Mouse (Mus musculus): Measurements from ENCODE around the gene Tmem209. TPM values are rescaled to one million over a fixed set of nuclear protein-coding genes. Genes with fewer than 3 reads are reported as not detected.

The Tmem209 gene
- total and polyA plus RNA-seq, 3 experiments: 26.1 to 93.4 (median 35.9) TPM

GRCm38 (mm10) chr6:30535340-30535739 is 25.8 kb upstream of the Tmem209 start:
- H3K27me3 ChIP-seq (ENCODE audit: control insufficient read depth in 1 of 2, insufficient read depth in 2 of 2, low read length in 2 of 2): peaks cover 2 to 7% of the 10 kb centered on the region in 2 experiments; a peak in 3 of 4 replicates
- H3K79me2 ChIP-seq (ENCODE audit: control insufficient read depth, insufficient read depth, low read length, poor library complexity): no peaks in the 10 kb centered on the region
- H3K36me3 ChIP-seq (ENCODE audit: control insufficient read depth in 1 of 2, insufficient read depth in 2 of 2, low read length in 2 of 2): no peaks in the 10 kb centered on the region
- no peaks in the 10 kb centered on the region for H3K9me3 ChIP-seq (replicated peaks; ENCODE audit: insufficient read depth, low read length)
- no peak overlapping the region for H3K4me3 ChIP-seq (ENCODE audit: control insufficient read depth in 1 of 2, insufficient read depth in 1 of 2, low read depth in 2 of 2, low read length in 2 of 2)
- H3K4me1 ChIP-seq (ENCODE audit: control insufficient read depth in 1 of 2, insufficient read depth in 2 of 2, low read length in 2 of 2): no peaks in the 10 kb centered on the region
- DNase-seq (ENCODE audit: low read depth, low spot score): peak; percentile 42
- TF ChIP-seq ZNF384 (IDR thresholded peaks at IDR 0.05; ENCODE audit: low read depth, low read length): peak; percentile 72
- TF ChIP-seq MAFK (IDR thresholded peaks at IDR 0.05; ENCODE audit: borderline replicate concordance, low read depth, low read length): no peak
- TF ChIP-seq SMC3 (IDR thresholded peaks at IDR 0.05; ENCODE audit: low read depth, low read length): peak; percentile 82
- TF ChIP-seq ZC3H11A (IDR thresholded peaks at IDR 0.05; ENCODE audit: low read depth, low read length): peak; percentile 90
- TF ChIP-seq ZMIZ1 (IDR thresholded peaks at IDR 0.05; ENCODE audit: low read depth, low read length): no peak
- TF ChIP-seq RAD21 (IDR thresholded peaks at IDR 0.05; ENCODE audit: low read depth, low read length): peak; percentile 77
- TF ChIP-seq CTCF (IDR thresholded peaks at IDR 0.05 in 2 of 3, conservative IDR thresholded peaks at IDR 0.05 in 1 of 3; ENCODE audit: control insufficient read depth in 1 of 3, insufficient read depth in 1 of 3, low read depth in 2 of 3, low read length in 3 of 3, poor library complexity in 1 of 3, severe bottlenecking in 1 of 3): peak; percentile 66 to 83 (median 69)
- H3K27ac ChIP-seq (ENCODE audit: control insufficient read depth, low read depth, low read length): no peak overlapping the region
- no peak overlapping the region for H3K9ac ChIP-seq (ENCODE audit: control insufficient read depth, low read depth, low read length, poor library complexity, severe bottlenecking)

- H3K79me2 ChIP-seq (ENCODE audit: control insufficient read depth, insufficient read depth, low read length, poor library complexity): no peaks in the 10 kb centered on the region
Observed at GRCm38 (mm10) chr6:30528800-30529199, 19.2 kb upstream of the Tmem209 start.

GRCm38 (mm10) chr6:30526586-30527515 is 17.3 kb upstream of the Tmem209 start:
- no peak overlapping the region for H3K4me3 ChIP-seq (ENCODE audit: control insufficient read depth in 1 of 2, insufficient read depth in 1 of 2, low read depth in 2 of 2, low read length in 2 of 2)
- no peak for DNase-seq (ENCODE audit: low read depth, low spot score)
- H3K9ac ChIP-seq (ENCODE audit: control insufficient read depth, low read depth, low read length, poor library complexity, severe bottlenecking): no peak overlapping the region
- no peaks in the 10 kb centered on the region for H3K4me1 ChIP-seq (ENCODE audit: control insufficient read depth in 1 of 2, insufficient read depth in 2 of 2, low read length in 2 of 2)
- TF ChIP-seq KAT2A (conservative IDR thresholded peaks at IDR 0.05; ENCODE audit: low read depth, low read length) (no peak), HCFC1 (IDR thresholded peaks at IDR 0.05; ENCODE audit: low read depth, low read length) (no peak), GATA1 (IDR thresholded peaks at IDR 0.05; ENCODE audit: low read depth, low read length) (no peak), ZNF384 (IDR thresholded peaks at IDR 0.05; ENCODE audit: low read depth, low read length) (no peak), USF1 (IDR thresholded peaks at IDR 0.05; ENCODE audit: low read depth, low read length) (no peak), EP300 (IDR thresholded peaks at IDR 0.05; ENCODE audit: low read depth in 1 of 2, low read length in 2 of 2) (no peak)
- no peaks in the 10 kb centered on the region for H3K9me3 ChIP-seq (replicated peaks; ENCODE audit: insufficient read depth, low read length)
- peaks cover 4 to 8% of the 10 kb centered on the region in 2 experiments for H3K27me3 ChIP-seq (ENCODE audit: control insufficient read depth in 1 of 2, insufficient read depth in 2 of 2, low read length in 2 of 2)
- no peak overlapping the region for H3K27ac ChIP-seq (ENCODE audit: control insufficient read depth, low read depth, low read length)
- H3K36me3 ChIP-seq (ENCODE audit: control insufficient read depth in 1 of 2, insufficient read depth in 2 of 2, low read length in 2 of 2): no peaks in the 10 kb centered on the region
- H3K79me2 ChIP-seq (ENCODE audit: control insufficient read depth, insufficient read depth, low read length, poor library complexity): no peaks in the 10 kb centered on the region

More at GRCm38 (mm10) chr6:30528800-30529199, 19.2 kb upstream of the Tmem209 start:
- Histone ChIP-seq H3K36me3 (ENCODE audit: control insufficient read depth in 1 of 2, insufficient read depth in 2 of 2, low read length in 2 of 2) (no peaks in the 10 kb centered on the region), H3K27me3 (ENCODE audit: control insufficient read depth in 1 of 2, insufficient read depth in 2 of 2, low read length in 2 of 2) (peaks cover 4 to 12% of the 10 kb centered on the region in 2 experiments), H3K4me3 (ENCODE audit: control insufficient read depth in 1 of 2, insufficient read depth in 1 of 2, low read depth in 2 of 2, low read length in 2 of 2) (no peak overlapping the region), H3K9ac (ENCODE audit: control insufficient read depth, low read depth, low read length, poor library complexity, severe bottlenecking) (no peak overlapping the region), H3K27ac (ENCODE audit: control insufficient read depth, low read depth, low read length) (no peak overlapping the region), H3K4me1 (ENCODE audit: control insufficient read depth in 1 of 2, insufficient read depth in 2 of 2, low read length in 2 of 2) (no peaks in the 10 kb centered on the region), H3K9me3 (replicated peaks; ENCODE audit: insufficient read depth, low read length) (no peaks in the 10 kb centered on the region)
- no peak for TF ChIP-seq RCOR1 (IDR thresholded peaks at IDR 0.05; ENCODE audit: low read depth, low read length)
- TF ChIP-seq CTCF (IDR thresholded peaks at IDR 0.05 in 2 of 3, conservative IDR thresholded peaks at IDR 0.05 in 1 of 3; ENCODE audit: control insufficient read depth in 1 of 3, insufficient read depth in 1 of 3, low read depth in 2 of 3, low read length in 3 of 3, poor library complexity in 1 of 3, severe bottlenecking in 1 of 3): no peak
- TF ChIP-seq RAD21 (IDR thresholded peaks at IDR 0.05; ENCODE audit: low read depth, low read length): no peak
- no peak for TF ChIP-seq POLR2AphosphoS2 (IDR thresholded peaks at IDR 0.05; ENCODE audit: low read length)
- no peak for TF ChIP-seq ETS1 (IDR thresholded peaks at IDR 0.05; ENCODE audit: low read depth, low read length)
- no peak for TF ChIP-seq POLR2AphosphoS5 (IDR thresholded peaks at IDR 0.05; ENCODE audit: borderline replicate concordance, low read depth, low read length)
- no peak for TF ChIP-seq ZMIZ1 (IDR thresholded peaks at IDR 0.05; ENCODE audit: low read depth, low read length)
- TF ChIP-seq SMC3 (IDR thresholded peaks at IDR 0.05; ENCODE audit: low read depth, low read length): no peak
- TF ChIP-seq JUND (IDR thresholded peaks at IDR 0.05; ENCODE audit: low read depth, low read length): no peak
- no peak for TF ChIP-seq ELF1 (IDR thresholded peaks at IDR 0.05; ENCODE audit: low read depth, low read length)
- no peak for TF ChIP-seq TBP (IDR thresholded peaks at IDR 0.05; ENCODE audit: low read depth, low read length)
- no peak for TF ChIP-seq GATA1 (IDR thresholded peaks at IDR 0.05; ENCODE audit: low read depth, low read length)
- TF ChIP-seq MAX (IDR thresholded peaks at IDR 0.05; ENCODE audit: low read length): no peak
- no peak for DNase-seq (ENCODE audit: low read depth, low spot score)
